Comparison of ENCODE assay signal across 8 mouse cellular contexts in genomic region chr7:100372452-100372980, GRCm38 (mm10). TPM values are rescaled to one million over a fixed set of nuclear protein-coding genes. Genes with fewer than 3 reads are reported as not detected.
DNase-seq lines count a peak whose midpoint lies in the region; ATAC-seq and TF ChIP-seq lines count a peak whose summit lies in the region.

No protein-coding gene starts in this region.

- DNase-seq in gastrocnemius, adult 2 months = no peak
- DNase-seq in gastrocnemius, postnatal 4 days (ENCODE audit: low spot score in 2 of 2) = no peak
- peak; percentile 29 for DNase-seq in G1E (ENCODE audit: low spot score)
- DNase-seq in forebrain, postnatal 0 days = no peak
- DNase-seq in cerebellum, postnatal 4 days (ENCODE audit: low spot score in 2 of 2) = no peak
- no peak for DNase-seq in urinary bladder, postnatal 4 days (ENCODE audit: low spot score in 2 of 2)
- no peak for DNase-seq in right cerebral cortex, postnatal 25 days

- no peak for TF ChIP-seq CTCF in gastrocnemius, adult 2 months (IDR thresholded peaks at IDR 0.05)
- no peak for TF ChIP-seq CTCF in G1E (IDR thresholded peaks at IDR 0.05; ENCODE audit: low read depth, low read length)
- no peak for TF ChIP-seq CTCF in forebrain, postnatal 0 days (IDR thresholded peaks at IDR 0.05; ENCODE audit: low read depth)

- H3K4me2 ChIP-seq in forebrain, postnatal 0 days (ENCODE audit: low read depth) = peak overlapping the region; percentile 57
- H3K4me2 ChIP-seq in lung, embryonic 16.5 days (ENCODE audit: low read depth, low read length) = peak overlapping the region; percentile 64

- intact Hi-C loops in gastrocnemius, adult 2 months (cut with DNase I) = no loop called here

- H3K4me3 ChIP-seq in gastrocnemius, adult 2 months = peak overlapping the region; percentile 96
- H3K4me3 ChIP-seq in G1E (ENCODE audit: low read depth, low read length) = peak overlapping the region; percentile 85
- H3K4me3 ChIP-seq in forebrain, postnatal 0 days (ENCODE audit: low read depth, low read length) = peak overlapping the region; percentile 82
- H3K4me3 ChIP-seq in lung, embryonic 16.5 days (ENCODE audit: low read length) = peak overlapping the region; percentile 78

- no peaks in the 10 kb centered on the region for H3K9me3 ChIP-seq in G1E (replicated peaks)
- H3K9me3 ChIP-seq in forebrain, postnatal 0 days (ENCODE audit: low read length) = no peaks in the 10 kb centered on the region
- no peaks in the 10 kb centered on the region for H3K9me3 ChIP-seq in lung, embryonic 16.5 days (ENCODE audit: control insufficient read depth, low read length)

- H3K4me1 ChIP-seq in G1E (ENCODE audit: insufficient read depth, low read depth, low read length) = peaks cover 22% of the 10 kb centered on the region
- H3K4me1 ChIP-seq in forebrain, postnatal 0 days (ENCODE audit: insufficient read depth) = peaks cover 21% of the 10 kb centered on the region
- peaks cover 13% of the 10 kb centered on the region for H3K4me1 ChIP-seq in lung, embryonic 16.5 days (replicated peaks; ENCODE audit: control insufficient read depth, insufficient read depth, low read length)

- peak overlapping the region; percentile 95 for H3K27ac ChIP-seq in gastrocnemius, adult 2 months
- peak overlapping the region; percentile 63 for H3K27ac ChIP-seq in forebrain, postnatal 0 days (ENCODE audit: low read depth, low read length)
- peak overlapping the region; percentile 86 for H3K27ac ChIP-seq in lung, embryonic 16.5 days (ENCODE audit: low read length)

- no peaks in the 10 kb centered on the region for H3K27me3 ChIP-seq in G1E (ENCODE audit: insufficient read depth, low read length)
- H3K27me3 ChIP-seq in forebrain, postnatal 0 days (ENCODE audit: insufficient read depth, low read length) = no peaks in the 10 kb centered on the region
- H3K27me3 ChIP-seq in lung, embryonic 16.5 days (ENCODE audit: control insufficient read depth, insufficient read depth, low read depth, low read length) = no peaks in the 10 kb centered on the region

- H3K9ac ChIP-seq in forebrain, postnatal 0 days = peak overlapping the region; percentile 29
- peak overlapping the region; percentile 74 for H3K9ac ChIP-seq in lung, embryonic 16.5 days (ENCODE audit: low read length)

- no peak for ATAC-seq in G1E (ENCODE audit: extremely low read depth, insufficient number of reproducible peaks, low FRiP score, poor library complexity, severe bottlenecking)
- ATAC-seq in forebrain, postnatal 0 days = no peak
- no peak for ATAC-seq in lung, embryonic 16.5 days (ENCODE audit: low read depth)

- 7% methylated on average over 17 of the region's 17 CpGs for WGBS in forebrain, postnatal 0 days
- 5% methylated on average over 17 of the region's 17 CpGs for WGBS in lung, embryonic 16.5 days

- H3K36me3 ChIP-seq in G1E (replicated peaks) = peaks cover 46% of the 10 kb centered on the region
- H3K36me3 ChIP-seq in forebrain, postnatal 0 days (ENCODE audit: insufficient read depth) = 0 out of 2 replicates have a peak, but pooled peaks cover 3% of the 10 kb centered on the region
- H3K36me3 ChIP-seq in lung, embryonic 16.5 days (ENCODE audit: control insufficient read depth, insufficient read depth, low read length) = peaks cover 3% of the 10 kb centered on the region; the same call in 1 of the 2 replicates

RNA-seq across cellular contexts. Expression of gene Ppme1, which starts 0.4 kb away (rescaled TPM):
- 10 to 100 TPM; 25.1 to 26.6 TPM for total RNA-seq in gastrocnemius, adult 2 months (2021)
- 10 to 100 TPM; 31.4 to 42.2 TPM for total RNA-seq in gastrocnemius, postnatal 4 days (2021)
- total RNA-seq in G1E (2014; fragmentation: Nextera tagmentation) (45.2 and 57.8 TPM in 2 replicates), G1E (2017) (85.7 and 87.0 TPM in 2 replicates)
- 54.4 and 61.1 TPM in 2 replicates for polyA plus RNA-seq in G1E (2012)
- total RNA-seq in forebrain, postnatal 0 days (2014; rRNA removed) = 114 and 122 TPM in 2 replicates
- polyA plus RNA-seq in forebrain, postnatal 0 days (2015; fragmentation: Nextera tagmentation; extraction: Ambion mirVana) = 142 and 155 TPM in 2 replicates
- polyA plus RNA-seq in lung, embryonic 16.5 days (2015; fragmentation: Nextera tagmentation; extraction: Ambion mirVana) = 55.8 and 57.6 TPM in 2 replicates

RNA-seq across cellular contexts. Expression of gene C2cd3, which starts 0.5 kb away (rescaled TPM):
- total RNA-seq in gastrocnemius, adult 2 months (2021) = 1 to 10 TPM; 4.8 to 7.2 TPM
- 10 to 100 TPM; 12.6 to 14.3 TPM for total RNA-seq in gastrocnemius, postnatal 4 days (2021)
- total RNA-seq in G1E (2014; fragmentation: Nextera tagmentation) (66.0 and 76.2 TPM in 2 replicates), G1E (2017) (26.1 and 27.7 TPM in 2 replicates)
- 22.6 and 25.7 TPM in 2 replicates for polyA plus RNA-seq in G1E (2012)
- total RNA-seq in forebrain, postnatal 0 days (2014; rRNA removed) = 20.1 and 21.8 TPM in 2 replicates
- polyA plus RNA-seq in forebrain, postnatal 0 days (2015; fragmentation: Nextera tagmentation; extraction: Ambion mirVana) = 5.9 and 8.9 TPM in 2 replicates
- 23.1 and 24.6 TPM in 2 replicates for polyA plus RNA-seq in lung, embryonic 16.5 days (2015; fragmentation: Nextera tagmentation; extraction: Ambion mirVana)
